Mouse (Mus musculus) heart, adult 2 months (tissue): ENCODE data around the gene 4930469K13Rik. TPM values are rescaled to one million over a fixed set of nuclear protein-coding genes. Genes with fewer than 3 reads are reported as not detected.

Experiments used
- DNase-seq, 2 experiments: peaks; one replicate each; pipeline ENCODE4 v3.0.0; 2021
- H3K27ac ChIP-seq: fragments of 200-600 bp; 2 replicates; pipeline ENCODE4 v1.8.1; 2022
- H3K27me3 ChIP-seq: fragments of 200-500 bp; 2 replicates; pipeline ENCODE4 v1.6.1; 2012; ENCODE audit warnings: mild to moderate bottlenecking, low read length, inconsistent platforms, mixed read lengths; ENCODE audit not compliant: control insufficient read depth, insufficient read depth
- H3K36me3 ChIP-seq: fragments of 200-500 bp; 2 replicates; pipeline ENCODE4 v1.6.1; 2012; ENCODE audit warnings: low read length, inconsistent platforms; ENCODE audit not compliant: control insufficient read depth, insufficient read depth
- H3K4me1 ChIP-seq: fragments of 200-500 bp; 2 replicates; pipeline ENCODE4 v1.6.1; 2011; ENCODE audit warnings: low read length; ENCODE audit not compliant: control insufficient read depth, insufficient read depth
- H3K4me3 ChIP-seq: fragments of 200-600 bp; 2 replicates; pipeline ENCODE4 v1.8.1; 2022
- H3K79me2 ChIP-seq: fragments of 200-500 bp; replicated peaks from 2 replicates; pipeline ENCODE4 v1.6.1; 2012; ENCODE audit warnings: mild to moderate bottlenecking, inconsistent platforms, low read length, moderate library complexity, mixed read lengths; ENCODE audit not compliant: control insufficient read depth, insufficient read depth
- H3K9ac ChIP-seq: fragments of 200-500 bp; 2 replicates; pipeline ENCODE4 v1.6.1; 2012; ENCODE audit warnings: low read depth, mild to moderate bottlenecking, control low read depth, inconsistent platforms, low read length, mixed read lengths
- CTCF ChIP-seq: fragments of 200-600 bp; IDR thresholded peaks from 2 replicates; pipeline ENCODE4 v1.8.1; 2022; ENCODE audit warnings: antibody characterized with exemption, mild to moderate bottlenecking, moderate library complexity
- EP300 ChIP-seq: fragments of 200-500 bp; IDR thresholded peaks from 2 replicates; pipeline ENCODE4 v1.6.1; 2011; ENCODE audit warnings: low read depth, low read length, control low read depth; ENCODE audit not compliant: insufficient read depth
- POLR2A ChIP-seq: fragments of 200-500 bp; IDR thresholded peaks from 2 replicates; pipeline ENCODE4 v1.6.1; 2011; ENCODE audit warnings: mild to moderate bottlenecking, low read depth, low read length, control low read depth; ENCODE audit not compliant: insufficient read depth
- WGBS: fragments of 180-500 bp; shearing (Covaris S2); methylation state at CpG from one replicate; pipeline ENCODE4 v1.1.7; 2018; 5-methylcytosine and 5-hydroxymethylcytosine counted together
- intact Hi-C: fragments of 180-260 bp; cut with DNase I; formaldehyde crosslinking; loops from one replicate; pipeline ENCODE4 v1.15.1; 2025
- polyA plus RNA-seq: library from polyadenylated mRNA; depleted of rRNA; stranded (reverse); fragments of >200 nt; gene quantifications from 2 replicates; pipeline ENCODE4 v1.2.3, GENCODE M21; 2012
- total RNA-seq, 2 experiments: library from RNA; stranded (reverse); gene quantifications; 2 replicates each; pipeline ENCODE4 v1.2.3; 2021

4930469K13Rik gene
- total and polyA plus RNA-seq, 3 experiments = not detected

DNA sequence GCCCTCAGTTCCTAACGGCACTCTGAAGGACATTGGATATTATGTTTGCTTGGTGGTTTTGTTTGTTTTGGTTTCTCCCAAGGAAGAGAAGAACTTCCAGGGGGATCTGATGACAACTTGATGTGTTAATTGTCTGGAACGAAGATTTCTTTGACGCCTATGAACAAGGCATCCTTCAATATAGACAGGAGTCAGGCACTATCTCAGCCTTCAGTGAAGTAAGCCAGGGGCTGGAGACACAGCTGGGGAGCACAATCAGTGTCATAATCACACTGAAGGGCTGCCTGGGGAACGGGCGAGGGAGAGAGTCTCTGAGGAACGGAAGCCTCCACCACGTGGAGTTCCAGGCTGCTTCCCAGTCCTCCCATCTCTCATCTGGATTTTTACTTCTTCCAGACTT, 26.5 kb upstream of the 4930469K13Rik start:
- no peaks in the 10 kb centered on the region for H3K4me1 ChIP-seq
- no peaks in the 10 kb centered on the region for H3K36me3 ChIP-seq
- no peaks in the 10 kb centered on the region for H3K27me3 ChIP-seq
- WGBS = 8% methylated on average over 7 of the region's 7 CpGs
- no peak overlapping the region for H3K9ac ChIP-seq
- intact Hi-C loops = no loop called here
- DNase-seq = no peak
- no peak overlapping the region for H3K4me3 ChIP-seq
- no peaks in the 10 kb centered on the region for H3K79me2 ChIP-seq
- no peak for TF ChIP-seq CTCF
- no peak for TF ChIP-seq EP300
- TF ChIP-seq POLR2A = no peak
- H3K27ac ChIP-seq = no peak overlapping the region

- DNase-seq = peak in 1 of 2 experiments; percentile 21
- H3K4me1 ChIP-seq = peaks cover 2% of the 10 kb centered on the region; the same call in 1 of the 2 replicates
- intact Hi-C loops = loop anchor here (1.0 kb wide), 1 partner anchor 90 kb away; no protein-coding TSS in a partner anchor
- H3K36me3 ChIP-seq = no peaks in the 10 kb centered on the region
- WGBS = 10% methylated on average over 2 of the region's 2 CpGs
- no peaks in the 10 kb centered on the region for H3K27me3 ChIP-seq
- no peaks in the 10 kb centered on the region for H3K79me2 ChIP-seq
- no peak overlapping the region for H3K27ac ChIP-seq
- H3K4me3 ChIP-seq = no peak overlapping the region
- no peak overlapping the region for H3K9ac ChIP-seq
- TF ChIP-seq POLR2A (no peak), CTCF (peak; percentile 78)
These were observed 24.8 kb upstream of the 4930469K13Rik start for GRCm38 (mm10) chr11:34123147-34123546.

- TF ChIP-seq POLR2A (no peak), CTCF (no peak), EP300 (no peak)
These were observed 20.0 kb upstream of the 4930469K13Rik start for GRCm38 (mm10) chr11:34118319-34118718.

DNA sequence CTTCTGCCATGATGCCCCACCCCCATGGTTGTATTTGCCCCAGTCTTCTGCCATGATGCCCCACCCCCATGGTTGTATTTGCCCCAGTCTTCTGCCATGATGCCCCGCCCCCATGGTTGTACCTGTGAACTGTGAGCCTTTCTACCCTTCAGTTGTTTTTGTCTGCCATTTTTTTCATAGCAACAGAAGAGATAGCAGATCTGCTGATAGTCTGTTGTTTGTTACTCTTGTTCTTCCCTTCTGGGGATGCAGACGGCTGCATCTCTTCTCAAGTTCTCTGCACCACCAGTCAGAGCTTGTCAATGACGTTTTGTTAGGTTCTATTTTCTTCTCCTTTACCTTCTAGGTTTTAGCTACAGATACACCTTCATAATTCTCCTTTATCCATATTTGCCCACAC, 19.2 kb upstream of the 4930469K13Rik start:
- DNase-seq = no peak
- Histone ChIP-seq H3K27ac (no peak overlapping the region), H3K36me3 (no peaks in the 10 kb centered on the region), H3K4me1 (peaks cover 4% of the 10 kb centered on the region; the same call in 1 of the 2 replicates), H3K79me2 (no peaks in the 10 kb centered on the region), H3K4me3 (no peak overlapping the region), H3K27me3 (no peaks in the 10 kb centered on the region), H3K9ac (no peak overlapping the region)
- TF ChIP-seq EP300 = no peak
- TF ChIP-seq POLR2A = no peak
- TF ChIP-seq CTCF = no peak
- 81% methylated on average over 3 of the region's 3 CpGs for WGBS
- intact Hi-C loops = loop anchor here (5.0 kb wide), 1 partner anchor 105 kb away; no protein-coding TSS in a partner anchor

More at GRCm38 (mm10) chr11:34118319-34118718, 20.0 kb upstream of the 4930469K13Rik start:
- H3K27ac ChIP-seq = no peak overlapping the region
- DNase-seq = no peak
- no peaks in the 10 kb centered on the region for H3K36me3 ChIP-seq
- H3K79me2 ChIP-seq = no peaks in the 10 kb centered on the region
- WGBS = 62% methylated on average over 3 of the region's 3 CpGs
- H3K9ac ChIP-seq = no peak overlapping the region
- H3K4me1 ChIP-seq = peaks cover 4% of the 10 kb centered on the region; the same call in 1 of the 2 replicates
- no peak overlapping the region for H3K4me3 ChIP-seq
- intact Hi-C loops = loop anchor here (5.0 kb wide), 1 partner anchor 106 kb away; no protein-coding TSS in a partner anchor
- no peaks in the 10 kb centered on the region for H3K27me3 ChIP-seq

DNA sequence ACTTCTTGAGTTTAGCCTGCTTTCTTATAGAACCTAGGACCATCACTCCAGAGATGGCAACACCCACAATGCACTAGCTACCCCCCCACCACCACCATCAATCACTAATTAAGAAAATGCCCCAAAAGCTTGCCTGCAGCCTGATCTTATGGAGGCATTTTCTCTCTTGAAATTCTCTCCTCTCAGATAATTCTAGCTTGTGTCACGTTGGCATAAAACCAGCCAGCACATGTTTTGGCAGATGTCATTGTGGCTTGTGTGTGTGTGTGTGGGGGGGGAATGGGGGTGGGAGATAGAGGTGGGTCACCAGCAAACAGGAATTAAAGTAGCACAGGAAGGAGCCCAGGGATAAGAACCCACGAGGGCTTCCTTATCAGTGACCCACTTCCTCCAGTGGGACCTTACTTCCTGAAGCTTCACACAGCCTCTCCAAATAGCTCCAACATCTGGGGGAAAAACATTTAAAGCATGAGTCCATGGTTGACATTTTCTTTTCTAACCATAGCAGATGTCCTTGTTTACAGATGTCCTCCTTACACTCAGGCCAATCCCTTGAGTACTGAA, 18.3 kb upstream of the 4930469K13Rik start:
- 13% methylated on average over 2 of the region's 2 CpGs for WGBS
- no peaks in the 10 kb centered on the region for H3K79me2 ChIP-seq
- peak in 1 of 2 experiments; percentile 12 for DNase-seq
- no peak overlapping the region for H3K9ac ChIP-seq
- H3K27me3 ChIP-seq = no peaks in the 10 kb centered on the region
- H3K36me3 ChIP-seq = no peaks in the 10 kb centered on the region
- intact Hi-C loops = loop anchor here (5.0 kb wide), 1 partner anchor 104 kb away; no protein-coding TSS in a partner anchor
- no peak overlapping the region for H3K4me3 ChIP-seq
- TF ChIP-seq CTCF = 0 out of 2 replicates have a peak, but pooled peaks have one; percentile 7
- TF ChIP-seq EP300 = no peak
- no peak for TF ChIP-seq POLR2A
- no peak overlapping the region for H3K27ac ChIP-seq
- H3K4me1 ChIP-seq = peaks cover 4% of the 10 kb centered on the region; the same call in 1 of the 2 replicates

DNA sequence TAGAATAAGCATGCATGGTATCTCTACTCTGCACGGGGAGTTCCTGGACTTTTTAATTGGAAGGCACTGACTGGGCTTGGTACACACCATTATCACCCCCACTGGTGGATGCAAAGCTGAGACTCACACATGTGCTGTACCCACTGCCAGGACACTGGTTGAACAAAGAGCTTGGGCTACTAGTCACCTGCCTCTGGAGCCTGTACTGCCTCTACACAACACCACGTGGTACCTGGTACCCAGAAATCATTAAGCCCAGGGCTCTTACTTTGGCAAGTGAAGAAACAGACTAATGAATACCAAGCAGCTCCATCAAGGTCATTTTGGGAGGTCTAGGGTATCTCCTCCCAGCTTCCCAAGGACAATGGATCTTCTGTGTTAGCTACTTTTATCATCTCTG, 15.4 kb upstream of the 4930469K13Rik start:
- H3K27ac ChIP-seq = no peak overlapping the region
- no peak overlapping the region for H3K4me3 ChIP-seq
- no peaks in the 10 kb centered on the region for H3K36me3 ChIP-seq
- no peak overlapping the region for H3K9ac ChIP-seq
- no peak for DNase-seq
- H3K79me2 ChIP-seq = no peaks in the 10 kb centered on the region
- H3K4me1 ChIP-seq = peaks cover 4% of the 10 kb centered on the region; the same call in 1 of the 2 replicates
- TF ChIP-seq CTCF (no peak), POLR2A (no peak), EP300 (no peak)
- 49% methylated on average over 2 of the region's 2 CpGs for WGBS
- intact Hi-C loops = no loop called here
- no peaks in the 10 kb centered on the region for H3K27me3 ChIP-seq
